15 mouse cellular contexts compared by ENCODE assay signal in the genomic region with DNA sequence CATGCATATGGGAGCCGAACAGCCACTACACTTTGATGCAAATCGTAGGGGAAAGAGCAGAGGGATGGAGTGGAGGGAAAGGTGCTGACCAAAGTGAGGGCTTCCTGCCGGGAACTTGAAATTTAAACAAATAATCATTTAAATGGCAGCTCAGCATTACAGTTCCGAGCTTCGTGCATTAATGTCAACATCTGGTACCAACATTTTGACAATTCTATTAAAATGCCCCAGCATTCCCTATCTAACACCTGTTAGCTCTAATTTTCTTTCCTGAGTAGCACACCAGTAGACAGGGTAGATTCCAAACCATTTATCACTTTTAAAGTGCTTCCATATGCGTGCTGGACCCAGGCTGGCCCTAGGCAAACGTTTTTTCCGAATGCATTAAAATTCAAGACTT.
"Had no signal": no experiment of that assay in that cellular context is flagged by ENCODE, and none has a peak within 500 bp of the region (broad histone marks: within the 10 kb centered on the region; RNA-seq: fewer than 3 reads in every experiment).

No protein-coding gene starts in this region.

- H3K36me3 ChIP-seq: midbrain, embryonic 10.5 days; neural tube, embryonic 15.5 days had no signal

- H3K4me1 ChIP-seq: neural tube, embryonic 15.5 days had no signal

- H3K4me3 ChIP-seq: layer of hippocampus, adult 2 months; midbrain, embryonic 10.5 days; myocyte; neural tube, embryonic 15.5 days had no signal

- H3K27ac ChIP-seq: layer of hippocampus, adult 2 months; liver, embryonic 14.5 days; midbrain, embryonic 10.5 days; neural tube, embryonic 15.5 days had no signal

- H3K9me3 ChIP-seq: midbrain, embryonic 10.5 days; neural tube, embryonic 15.5 days had no signal

- ATAC-seq: lung, postnatal 0 days had no signal

- H3K9ac ChIP-seq: liver, embryonic 14.5 days; neural tube, embryonic 15.5 days had no signal

- DNase-seq: kidney, postnatal 10 days; kidney, postnatal 4 days; liver; lung, adult 18-20 months; lung, postnatal 36 days; midbrain, embryonic 14.5 days; right cerebral cortex, adult 18-20 months; right cerebral cortex, postnatal 25 days; thymus, postnatal 36 days had no signal

- H3K4me2 ChIP-seq: neural tube, embryonic 15.5 days had no signal
